Mouse (Mus musculus) small intestine, adult 2 months (tissue): ENCODE data around the gene Hnrnpul1.

ENCODE experiments used
- CTCF ChIP-seq: fragments of 200-500 bp; IDR thresholded peaks from 2 replicates; pipeline ENCODE4 v1.5.1; 2012; ENCODE audit warnings: low read depth, mild to moderate bottlenecking, control low read depth, inconsistent platforms, low read length, moderate library complexity, mixed read lengths; ENCODE audit not compliant: insufficient replicate concordance, insufficient read length; ENCODE audit errors: extremely low read depth
- POLR2A ChIP-seq: fragments of 200-500 bp; IDR thresholded peaks from 2 replicates; pipeline ENCODE4 v1.6.1; 2012; ENCODE audit warnings: low read depth, mild to moderate bottlenecking, control low read depth, inconsistent platforms, low read length, moderate library complexity

GRCm38 (mm10) chr7:25687811-25688401, 66.7 kb downstream of the Hnrnpul1 start:
- peak; percentile 49 for TF ChIP-seq CTCF
- no peak for TF ChIP-seq POLR2A
